In genomic region chr17:45681588-45681987, GRCm38 (mm10) we compare ENCODE assay signal across 12 mouse cellular contexts. TPM values are rescaled to one million over a fixed set of nuclear protein-coding genes. Genes with fewer than 3 reads are reported as not detected.
A peak's percentile ranks its signal among the peaks of the same experiment; 100 is the strongest.
DNase-seq lines count a peak whose midpoint lies in the region; ATAC-seq and TF ChIP-seq lines count a peak whose summit lies in the region.
"Had no signal": no experiment of that assay in that cellular context is flagged by ENCODE, and none has a peak within 500 bp of the region (broad histone marks: within the 10 kb centered on the region; RNA-seq: fewer than 3 reads in every experiment).

No protein-coding gene starts in this region.

- TF ChIP-seq EP300 in lung, postnatal 0 days (IDR thresholded peaks at IDR 0.05) = no peak

- H3K36me3 ChIP-seq in lung, postnatal 0 days (ENCODE audit: insufficient read depth, low read length) = peaks cover 5% of the 10 kb centered on the region
- peaks cover 8% of the 10 kb centered on the region; the same call in 1 of the 2 replicates for H3K36me3 ChIP-seq in forebrain, embryonic 16.5 days (ENCODE audit: control insufficient read depth, insufficient read depth)

- H3K27ac ChIP-seq in lung, postnatal 0 days (ENCODE audit: low read length) = no peak overlapping the region
- H3K27ac ChIP-seq in forebrain, embryonic 16.5 days (ENCODE audit: low read length) = no peak overlapping the region

- peaks cover 9% of the 10 kb centered on the region for H3K4me1 ChIP-seq in lung, postnatal 0 days (ENCODE audit: insufficient read depth, low read depth, low read length)
- H3K4me1 ChIP-seq in forebrain, embryonic 16.5 days (replicated peaks; ENCODE audit: control insufficient read depth, insufficient read depth, low read length) = peaks cover 19% of the 10 kb centered on the region

- H3K4me3 ChIP-seq in lung, postnatal 0 days (ENCODE audit: low read depth, low read length) = no peak overlapping the region
- H3K4me3 ChIP-seq in forebrain, embryonic 16.5 days (replicated peaks; ENCODE audit: low read length) = no peak overlapping the region

- WGBS in lung, postnatal 0 days = 94% methylated on average over 1 of the region's 1 CpGs
- 100% methylated on average over 1 of the region's 1 CpGs for WGBS in forebrain, embryonic 16.5 days

- peak; percentile 52 for DNase-seq in heart, postnatal 4 days
- no peak for DNase-seq in heart, adult 18-20 months
- no peak for DNase-seq in lung, postnatal 0 days (ENCODE audit: low spot score)
- no peak for DNase-seq in lung, postnatal 25 days (ENCODE audit: low spot score)
- DNase-seq in ES-CJ7 (ENCODE audit: low read depth, low spot score) = peak; percentile 76
- DNase-seq in lung, postnatal 4 days = peak; percentile 23 to 45
- DNase-seq in heart, adult 8-10 months (ENCODE audit: low spot score) = no peak
- DNase-seq: cerebellum, adult 8-10 months; kidney, postnatal 10 days had no signal

- no peak for ATAC-seq in lung, postnatal 0 days
- ATAC-seq in forebrain, embryonic 16.5 days = no peak

- no peak overlapping the region for H3K4me2 ChIP-seq in lung, postnatal 0 days (replicated peaks; ENCODE audit: low read depth, low read length)
- H3K4me2 ChIP-seq in forebrain, embryonic 16.5 days (ENCODE audit: low read length) = no peak overlapping the region

- no peak overlapping the region for H3K9ac ChIP-seq in lung, postnatal 0 days (replicated peaks; ENCODE audit: low read depth)
- no peak overlapping the region for H3K9ac ChIP-seq in forebrain, embryonic 16.5 days (replicated peaks; ENCODE audit: low read depth, low read length)

- H3K27me3 ChIP-seq in lung, postnatal 0 days (replicated peaks; ENCODE audit: insufficient read depth, low read length) = no peaks in the 10 kb centered on the region
- no peaks in the 10 kb centered on the region for H3K27me3 ChIP-seq in forebrain, embryonic 16.5 days (replicated peaks; ENCODE audit: control insufficient read depth, insufficient read depth, low read length)
- H3K27me3 ChIP-seq: limb, embryonic 12.5 days had no signal

- peak; percentile 63 for TF ChIP-seq CTCF in lung, postnatal 0 days (IDR thresholded peaks at IDR 0.05)

- H3K9me3 ChIP-seq in lung, postnatal 0 days (ENCODE audit: low read length) = no peaks in the 10 kb centered on the region
- H3K9me3 ChIP-seq in forebrain, embryonic 16.5 days (ENCODE audit: control insufficient read depth, low read length) = no peaks in the 10 kb centered on the region

RNA-seq across cellular contexts. Expression of gene Mrpl14, which starts 4.5 kb away (rescaled TPM):
- total RNA-seq in heart, postnatal 4 days (2021) = 10 to 100 TPM; 89.8 to 90.8 TPM
- total RNA-seq in heart, adult 18-20 months (2021) = 100 to 1,000 TPM; 160 to 167 TPM
- 224 and 234 TPM in 2 replicates for polyA plus RNA-seq in lung, postnatal 0 days (2015; fragmentation: Nextera tagmentation; extraction: Ambion mirVana)
- 93.4 and 112 TPM in 2 replicates for polyA plus RNA-seq in forebrain, embryonic 16.5 days (2015; fragmentation: Nextera tagmentation; extraction: Ambion mirVana)
- 100 to 1,000 TPM; 163 to 174 (median 168) TPM for total RNA-seq in heart, adult 8-10 months (2022)

RNA-seq across cellular contexts. Expression of gene Tmem63b, which starts 5.1 kb away (rescaled TPM):
- total RNA-seq in heart, postnatal 4 days (2021) = 10 to 100 TPM; 74.3 to 77.1 TPM
- total RNA-seq in heart, adult 18-20 months (2021) = 10 to 100 TPM; 91.7 to 95.7 TPM
- polyA plus RNA-seq in lung, postnatal 0 days (2015; fragmentation: Nextera tagmentation; extraction: Ambion mirVana) = 78.5 and 88.2 TPM in 2 replicates
- polyA plus RNA-seq in forebrain, embryonic 16.5 days (2015; fragmentation: Nextera tagmentation; extraction: Ambion mirVana) = 126 and 140 TPM in 2 replicates
- 10 to 100 TPM; 91.5 to 96.4 (median 93.2) TPM for total RNA-seq in heart, adult 8-10 months (2022)

RNA-seq across cellular contexts. Expression of gene Capn11, which starts 22.5 kb away (rescaled TPM):
- total RNA-seq in heart, postnatal 4 days (2021) = 1 to 10 TPM in 1 of 2 experiments, not detected in 1; 1.3 TPM
- under 1 TPM; 0.17 to 0.57 TPM for total RNA-seq in heart, adult 18-20 months (2021)
- 0.08 TPM in 1 of 2 replicates, not detected in the other for polyA plus RNA-seq in lung, postnatal 0 days (2015; fragmentation: Nextera tagmentation; extraction: Ambion mirVana)
- polyA plus RNA-seq in forebrain, embryonic 16.5 days (2015; fragmentation: Nextera tagmentation; extraction: Ambion mirVana) = 0.85 and 1.5 TPM in 2 replicates
- under 1 TPM in 1 of 4 experiments, not detected in 3; 0.97 TPM for total RNA-seq in heart, adult 8-10 months (2022)
- polyA plus RNA-seq: thymus, postnatal 0 days had no signal

RNA-seq across cellular contexts. Expression of gene 1600014C23Rik, which starts 52.1 kb away (rescaled TPM):
- total RNA-seq in heart, postnatal 4 days (2021) = under 1 TPM in 1 of 2 experiments, not detected in 1; 0.97 TPM
- total RNA-seq in heart, adult 18-20 months (2021) = 1 to 10 TPM in 1 of 2 experiments, not detected in 1; 1.3 TPM
- not detected in 2 replicates for polyA plus RNA-seq in lung, postnatal 0 days (2015; fragmentation: Nextera tagmentation; extraction: Ambion mirVana)
- 0.46 TPM in 1 of 2 replicates, not detected in the other for polyA plus RNA-seq in forebrain, embryonic 16.5 days (2015; fragmentation: Nextera tagmentation; extraction: Ambion mirVana)
- 1 to 10 TPM in 1 of 4 experiments, under 1 TPM in 3; 0.56 to 1.2 (median 0.94) TPM for total RNA-seq in heart, adult 8-10 months (2022)
- polyA plus RNA-seq: limb, embryonic 12.5 days; thymus, postnatal 0 days had no signal

Comparison
In these comparisons a context has a peak if more than half of its experiments do, and no peak if none do; other contexts are left out.
1. DNase-seq: peak in heart, postnatal 4 days (single experiment), ES-CJ7 (single experiment) and lung, postnatal 4 days (2 of 2); none in heart, adult 18-20 months (0 of 2), lung, postnatal 0 days (single experiment), lung, postnatal 25 days (single experiment) and heart, adult 8-10 months (single experiment).